22 mouse cellular contexts compared by ENCODE assay signal in the genomic region with DNA sequence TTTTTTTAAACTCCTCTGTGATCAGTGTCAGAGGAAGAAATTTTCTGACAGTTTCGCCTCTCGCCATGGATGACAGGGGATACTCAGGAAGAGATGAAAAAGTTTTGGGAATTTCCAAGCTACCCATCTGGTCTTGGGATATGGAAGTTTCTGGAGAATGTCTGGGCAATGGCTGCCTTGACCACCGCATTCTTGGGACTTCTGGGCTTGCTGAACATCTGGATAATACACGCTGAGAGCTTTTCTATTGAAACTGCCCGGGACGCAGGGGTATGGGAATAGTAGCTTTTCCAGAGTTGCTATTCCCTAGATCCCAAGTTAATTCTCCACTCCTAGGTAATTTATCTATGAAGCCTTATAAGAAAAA.
DNase-seq lines count a peak whose midpoint lies in the region; ATAC-seq lines count a peak whose summit lies in the region.
"Had no signal": no experiment of that assay in that cellular context is flagged by ENCODE, and none has a peak within 500 bp of the region (broad histone marks: within the 10 kb centered on the region; RNA-seq: fewer than 3 reads in every experiment).

No protein-coding gene starts in this region.

- no peaks in the 10 kb centered on the region for H3K9me3 ChIP-seq in kidney, embryonic 15.5 days (replicated peaks)
- no peaks in the 10 kb centered on the region for H3K9me3 ChIP-seq in embryonic facial prominence, embryonic 12.5 days
- no peaks in the 10 kb centered on the region for H3K9me3 ChIP-seq in limb, embryonic 15.5 days
- no peaks in the 10 kb centered on the region for H3K9me3 ChIP-seq in heart, embryonic 12.5 days (replicated peaks)
- H3K9me3 ChIP-seq: hindbrain, embryonic 15.5 days; intestine, embryonic 15.5 days; midbrain, embryonic 12.5 days; neural tube, embryonic 15.5 days had no signal

- peaks cover 27% of the 10 kb centered on the region for H3K36me3 ChIP-seq in kidney, embryonic 15.5 days
- H3K36me3 ChIP-seq in embryonic facial prominence, embryonic 12.5 days, result peaks cover 10% of the 10 kb centered on the region
- peaks cover 11% of the 10 kb centered on the region; the same call in 1 of the 2 replicates for H3K36me3 ChIP-seq in limb, embryonic 15.5 days
- peaks cover 11% of the 10 kb centered on the region; the same call in 1 of the 2 replicates for H3K36me3 ChIP-seq in heart, embryonic 12.5 days
- H3K36me3 ChIP-seq: hindbrain, embryonic 15.5 days; intestine, embryonic 15.5 days; neural tube, embryonic 15.5 days had no signal

- no peak for DNase-seq in kidney, postnatal 36 days
- DNase-seq in forelimb bud, embryonic 11.5 days (ENCODE audit: low read depth, low spot score), result peak; percentile 66
- no peak for DNase-seq in layer of hippocampus, postnatal 36 days
- DNase-seq: adrenal gland, postnatal 25 days; cerebellum, adult 8-10 months; gastrocnemius, postnatal 25 days; heart, adult 2 months; kidney, adult 8-10 months; kidney, postnatal 14 days; lung, postnatal 14 days; right cerebral cortex, postnatal 14 days had no signal

- no peak overlapping the region for H3K4me3 ChIP-seq in kidney, embryonic 15.5 days (replicated peaks)
- H3K4me3 ChIP-seq in embryonic facial prominence, embryonic 12.5 days, result no peak overlapping the region
- no peak overlapping the region for H3K4me3 ChIP-seq in limb, embryonic 15.5 days
- H3K4me3 ChIP-seq in heart, embryonic 12.5 days, result no peak overlapping the region
- H3K4me3 ChIP-seq: heart, adult 2 months; hindbrain, embryonic 15.5 days; intestine, embryonic 15.5 days; layer of hippocampus, adult 2 months; midbrain, embryonic 12.5 days; neural tube, embryonic 15.5 days had no signal

- no peak overlapping the region for H3K4me2 ChIP-seq in kidney, embryonic 15.5 days
- H3K4me2 ChIP-seq in embryonic facial prominence, embryonic 12.5 days (replicated peaks), result peak overlapping the region; percentile 26; the same call in 1 of the 2 replicates
- no peak overlapping the region; the same call in 1 of the 2 replicates for H3K4me2 ChIP-seq in limb, embryonic 15.5 days
- H3K4me2 ChIP-seq in heart, embryonic 12.5 days, result no peak overlapping the region
- H3K4me2 ChIP-seq: hindbrain, embryonic 15.5 days; intestine, embryonic 15.5 days; midbrain, embryonic 12.5 days; neural tube, embryonic 15.5 days had no signal

- H3K27me3 ChIP-seq in kidney, embryonic 15.5 days, result no peaks in the 10 kb centered on the region
- no peaks in the 10 kb centered on the region for H3K27me3 ChIP-seq in embryonic facial prominence, embryonic 12.5 days
- H3K27me3 ChIP-seq in limb, embryonic 15.5 days, result no peaks in the 10 kb centered on the region
- no peaks in the 10 kb centered on the region for H3K27me3 ChIP-seq in heart, embryonic 12.5 days (replicated peaks)
- H3K27me3 ChIP-seq: hindbrain, embryonic 15.5 days; intestine, embryonic 15.5 days; midbrain, embryonic 12.5 days; neural tube, embryonic 15.5 days had no signal

- H3K4me1 ChIP-seq in kidney, embryonic 15.5 days, result peaks cover 39% of the 10 kb centered on the region
- peaks cover 59% of the 10 kb centered on the region for H3K4me1 ChIP-seq in embryonic facial prominence, embryonic 12.5 days
- H3K4me1 ChIP-seq in limb, embryonic 15.5 days, result peaks cover 59% of the 10 kb centered on the region
- H3K4me1 ChIP-seq in heart, embryonic 12.5 days (replicated peaks), result 0 out of 2 replicates have a peak, but pooled peaks cover under 1% of the 10 kb centered on the region
- H3K4me1 ChIP-seq: hindbrain, embryonic 15.5 days; intestine, embryonic 15.5 days had no signal

- WGBS in kidney, embryonic 15.5 days, result 88% methylated on average over 6 of the region's 6 CpGs
- WGBS in embryonic facial prominence, embryonic 12.5 days, result 22% methylated on average over 6 of the region's 6 CpGs
- WGBS in limb, embryonic 15.5 days, result 38% methylated on average over 6 of the region's 6 CpGs
- WGBS in heart, embryonic 12.5 days, result 82% methylated on average over 6 of the region's 6 CpGs

- H3K9ac ChIP-seq in kidney, embryonic 15.5 days, result no peak overlapping the region
- no peak overlapping the region for H3K9ac ChIP-seq in embryonic facial prominence, embryonic 12.5 days
- no peak overlapping the region for H3K9ac ChIP-seq in limb, embryonic 15.5 days
- H3K9ac ChIP-seq in heart, embryonic 12.5 days, result no peak overlapping the region
- H3K9ac ChIP-seq: hindbrain, embryonic 15.5 days; intestine, embryonic 15.5 days; liver, embryonic 14.5 days; midbrain, embryonic 12.5 days; neural tube, embryonic 15.5 days had no signal

- 0 out of 2 replicates have a peak overlapping the region, but pooled peaks have one; percentile 32 for H3K27ac ChIP-seq in kidney, embryonic 15.5 days
- H3K27ac ChIP-seq in embryonic facial prominence, embryonic 12.5 days, result peak overlapping the region; percentile 94
- H3K27ac ChIP-seq in limb, embryonic 15.5 days, result peak overlapping the region; percentile 86
- H3K27ac ChIP-seq in heart, embryonic 12.5 days (ENCODE audit: poor library complexity, severe bottlenecking), result no peak overlapping the region
- H3K27ac ChIP-seq: heart, adult 2 months; hindbrain, embryonic 15.5 days; intestine, embryonic 15.5 days; layer of hippocampus, adult 2 months; liver, embryonic 14.5 days; midbrain, embryonic 12.5 days; neural tube, embryonic 15.5 days had no signal

- no peak for ATAC-seq in kidney, embryonic 15.5 days (replicated peaks; ENCODE audit: low FRiP score)
- ATAC-seq in embryonic facial prominence, embryonic 12.5 days (ENCODE audit: insufficient number of reproducible peaks, insufficient read depth, low FRiP score, low TSS enrichment), result no peak
- ATAC-seq in limb, embryonic 15.5 days (ENCODE audit: insufficient number of reproducible peaks, low FRiP score, low TSS enrichment, low read depth), result no peak
- no peak for ATAC-seq in heart, embryonic 12.5 days (ENCODE audit: insufficient number of reproducible peaks, low FRiP score)
- ATAC-seq: forebrain, embryonic 16.5 days; intestine, embryonic 15.5 days had no signal
